Comparison of ENCODE assay signal across 8 mouse cellular contexts in the genomic region with DNA sequence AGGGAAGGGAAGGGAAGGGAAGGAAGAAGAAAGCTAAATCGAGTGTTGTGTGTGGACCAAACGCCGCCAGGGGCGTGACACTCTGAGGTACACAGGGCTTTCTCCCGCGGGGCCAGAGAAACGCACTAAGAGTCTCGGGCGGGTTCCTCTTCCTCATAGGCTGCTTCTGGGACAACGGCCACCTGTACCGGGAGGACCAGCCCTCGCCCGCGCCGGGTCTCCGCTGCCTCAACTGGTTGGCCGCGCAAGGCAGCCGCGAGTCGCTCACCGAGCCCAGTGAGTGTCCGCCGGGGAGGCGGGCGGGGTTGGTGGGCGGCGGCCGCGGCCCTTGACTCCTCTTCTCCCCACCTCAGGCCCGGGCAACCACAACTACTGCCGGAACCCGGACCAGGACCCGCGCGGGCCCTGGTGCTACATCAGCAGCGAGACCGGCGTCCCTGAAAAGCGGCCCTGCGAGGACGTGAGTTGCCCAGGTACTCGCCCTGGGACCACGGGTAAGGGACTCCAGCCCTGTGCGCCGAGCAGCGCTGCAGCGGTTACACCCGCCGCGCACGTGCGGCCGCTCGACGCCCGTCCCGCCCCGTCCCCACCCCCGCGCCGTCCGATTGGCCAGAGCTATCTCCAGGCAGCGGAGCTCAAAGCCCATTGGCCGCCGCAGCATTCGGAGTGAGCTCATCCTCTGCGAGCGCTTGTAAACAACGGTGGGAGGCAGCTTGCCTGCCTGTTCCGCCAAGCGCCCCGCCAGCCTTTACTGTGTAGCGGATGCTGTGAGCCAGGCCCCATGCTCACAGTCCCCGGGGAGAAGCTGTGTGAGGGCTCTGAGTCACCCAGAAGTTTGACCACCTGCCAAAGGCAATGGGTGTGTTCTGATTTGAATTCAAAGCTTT. TPM values are rescaled to one million over a fixed set of nuclear protein-coding genes. Genes with fewer than 3 reads are reported as not detected.
DNase-seq lines count a peak whose midpoint lies in the region; ATAC-seq lines count a peak whose summit lies in the region.

No protein-coding gene starts in this region.

- WGBS in intestine, embryonic 14.5 days, result under 1% methylated on average over 65 of the region's 75 CpGs

- H3K4me1 ChIP-seq in intestine, embryonic 14.5 days (replicated peaks; ENCODE audit: control insufficient read depth, insufficient read depth, low read length), result peaks cover 33% of the 10 kb centered on the region

- H3K9me3 ChIP-seq in intestine, embryonic 14.5 days (ENCODE audit: control insufficient read depth, low read length), result no peaks in the 10 kb centered on the region

- peak; percentile 96 for ATAC-seq in intestine, embryonic 14.5 days (replicated peaks; ENCODE audit: low FRiP score, low TSS enrichment, low read depth)
- ATAC-seq in megakaryocyte progenitor cell, adult 5-6 weeks (replicated peaks; ENCODE audit: poor library complexity), result peak; percentile 63

- peak overlapping the region; percentile 97 for H3K4me2 ChIP-seq in intestine, embryonic 14.5 days (ENCODE audit: low read length)

- H3K36me3 ChIP-seq in intestine, embryonic 14.5 days (ENCODE audit: control insufficient read depth, insufficient read depth, low read length), result no peaks in the 10 kb centered on the region

- peak overlapping the region; percentile 42 for H3K4me3 ChIP-seq in intestine, embryonic 14.5 days (ENCODE audit: low read depth, low read length)

- H3K27me3 ChIP-seq in intestine, embryonic 14.5 days (replicated peaks; ENCODE audit: control insufficient read depth, insufficient read depth, low read length), result no peaks in the 10 kb centered on the region

- intact Hi-C loops in gastrocnemius, postnatal 14 days (cut with DNase I; ENCODE audit: low total_unique reads), result no loop called here
- intact Hi-C loops in left cerebral cortex, postnatal 10 days (cut with DNase I), result no loop called here

- H3K9ac ChIP-seq in intestine, embryonic 14.5 days (ENCODE audit: low read length), result peak overlapping the region; percentile 58

- peak; percentile 97 for DNase-seq in adrenal gland, adult (ENCODE audit: inconsistent age in 2 of 2, low spot score in 1 of 2)
- peak; percentile 95 for DNase-seq in embryo, embryonic 10.5 days (ENCODE audit: low spot score)
- DNase-seq in gastrocnemius, postnatal 14 days, result peak; percentile 95
- peak; percentile 92 for DNase-seq in intestine, embryonic 14.5 days (ENCODE audit: low spot score)
- peak; percentile 92 to 97 for DNase-seq in left cerebral cortex, postnatal 10 days (ENCODE audit: extremely low spot score in 1 of 2, low spot score in 2 of 2)
- peak; percentile 94 for DNase-seq in right cerebral cortex, postnatal 14 days
- peak; percentile 79 for DNase-seq in urinary bladder, postnatal 25 days (ENCODE audit: low spot score)

- peak overlapping the region; percentile 71 for H3K27ac ChIP-seq in intestine, embryonic 14.5 days (ENCODE audit: low read depth)

RNA-seq across cellular contexts. Expression of a gene that starts 1.8 kb away (rescaled TPM):
- total RNA-seq in gastrocnemius, postnatal 14 days (2021), result 10 to 100 TPM; 10.4 to 13.0 TPM
- polyA plus RNA-seq in intestine, embryonic 14.5 days (2014; fragmentation: Nextera tagmentation; extraction: Ambion mirVana), result 9.9 and 14.1 TPM in 2 replicates
- total RNA-seq in left cerebral cortex, postnatal 10 days (2021), result 10 to 100 TPM; 20.5 to 24.0 TPM
- 16.6 and 20.1 TPM in 2 replicates for total RNA-seq in megakaryocyte progenitor cell, adult 5-6 weeks (2015)
- 32.9 and 55.1 TPM in 2 replicates for total RNA-seq in megakaryocyte progenitor cell, adult 5-6 weeks (2017)

RNA-seq across cellular contexts. Expression of a gene that starts 43.3 kb away (rescaled TPM):
- total RNA-seq in gastrocnemius, postnatal 14 days (2021), result 10 to 100 TPM; 11.8 to 12.8 TPM
- polyA plus RNA-seq in intestine, embryonic 14.5 days (2014; fragmentation: Nextera tagmentation; extraction: Ambion mirVana), result 50.1 and 50.6 TPM in 2 replicates
- 10 to 100 TPM; 43.3 to 46.5 TPM for total RNA-seq in left cerebral cortex, postnatal 10 days (2021)
- 69.4 and 77.3 TPM in 2 replicates for total RNA-seq in megakaryocyte progenitor cell, adult 5-6 weeks (2015)
- 66.4 and 72.5 TPM in 2 replicates for total RNA-seq in megakaryocyte progenitor cell, adult 5-6 weeks (2017)

Comparison
In these comparisons a context has a peak if more than half of its experiments do, and no peak if none do; other contexts are left out.
1. Peak in every context shown above with its lines: DNase-seq, ATAC-seq, H3K4me3 ChIP-seq and H3K27ac ChIP-seq.